Mouse (Mus musculus): ENCODE results near the gene Rit1.

DNA sequence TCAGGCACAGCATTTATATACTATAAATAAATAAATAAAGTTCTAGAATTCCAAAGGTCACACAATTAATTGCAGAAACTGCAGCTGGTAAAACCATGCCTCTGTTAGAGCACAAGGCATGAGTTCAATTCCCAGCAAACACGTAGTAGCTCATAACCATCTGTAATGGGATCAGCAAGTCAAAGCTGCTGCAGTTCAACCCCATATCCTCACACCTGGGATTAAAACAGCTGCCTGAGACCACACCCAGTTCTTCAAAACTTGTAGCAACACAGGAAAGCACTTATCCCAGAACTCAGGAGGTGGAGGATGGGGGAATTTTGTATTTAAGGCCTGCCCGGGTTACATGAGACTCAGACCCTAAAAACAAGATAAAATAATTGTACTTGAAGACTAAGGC lies 1.9 kb upstream of the Rit1 start:
- TF ChIP-seq CTCF (IDR thresholded peaks at IDR 0.05; ENCODE audit: borderline replicate concordance, insufficient read depth, low read length) = no peak
- TF ChIP-seq POLR2A (IDR thresholded peaks at IDR 0.05; ENCODE audit: low read depth, low read length) = no peak
